Mouse (Mus musculus): ENCODE measurements around the gene Ccdc124. TPM values are rescaled to one million over a fixed set of nuclear protein-coding genes. Genes with fewer than 3 reads are reported as not detected.

The Ccdc124 gene
- polyA plus RNA-seq, 1 experiment from 2014 or later, result 169 TPM

DNA sequence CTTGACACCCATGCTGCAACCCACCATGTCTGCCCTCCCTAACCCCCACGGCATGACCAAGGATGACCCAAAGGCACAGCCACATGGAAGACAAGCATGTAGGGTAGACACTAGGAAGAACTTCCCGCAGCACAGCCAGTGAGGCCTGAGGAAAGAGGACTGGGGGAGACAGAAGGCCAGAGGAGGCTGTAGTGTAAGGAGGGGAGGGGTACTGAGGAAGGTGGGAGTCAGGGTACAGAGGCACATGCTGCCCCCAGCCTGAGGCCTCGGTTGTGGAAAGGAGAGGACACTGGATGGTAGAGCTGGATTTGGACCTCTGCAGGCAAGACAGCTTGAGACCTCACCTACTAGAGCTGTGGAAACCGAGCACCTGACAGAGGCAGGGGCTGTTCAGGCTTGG lies 22.8 kb downstream of the Ccdc124 start:
- Histone ChIP-seq H3K4me1 (no peaks in the 10 kb centered on the region), H3K27me3 (no peaks in the 10 kb centered on the region), H3K27ac (no peak overlapping the region), H3K36me3 (ENCODE audit: poor library complexity, severe bottlenecking) (peaks cover 13% of the 10 kb centered on the region; the same call in 1 of the 2 replicates), H3K4me2 (no peak overlapping the region), H3K9ac (no peak overlapping the region), H3K4me3 (no peak overlapping the region), H3K9me3 (replicated peaks) (no peaks in the 10 kb centered on the region)
- ATAC-seq, result no peak
- 88% methylated on average over 4 of the region's 4 CpGs for WGBS

DNA sequence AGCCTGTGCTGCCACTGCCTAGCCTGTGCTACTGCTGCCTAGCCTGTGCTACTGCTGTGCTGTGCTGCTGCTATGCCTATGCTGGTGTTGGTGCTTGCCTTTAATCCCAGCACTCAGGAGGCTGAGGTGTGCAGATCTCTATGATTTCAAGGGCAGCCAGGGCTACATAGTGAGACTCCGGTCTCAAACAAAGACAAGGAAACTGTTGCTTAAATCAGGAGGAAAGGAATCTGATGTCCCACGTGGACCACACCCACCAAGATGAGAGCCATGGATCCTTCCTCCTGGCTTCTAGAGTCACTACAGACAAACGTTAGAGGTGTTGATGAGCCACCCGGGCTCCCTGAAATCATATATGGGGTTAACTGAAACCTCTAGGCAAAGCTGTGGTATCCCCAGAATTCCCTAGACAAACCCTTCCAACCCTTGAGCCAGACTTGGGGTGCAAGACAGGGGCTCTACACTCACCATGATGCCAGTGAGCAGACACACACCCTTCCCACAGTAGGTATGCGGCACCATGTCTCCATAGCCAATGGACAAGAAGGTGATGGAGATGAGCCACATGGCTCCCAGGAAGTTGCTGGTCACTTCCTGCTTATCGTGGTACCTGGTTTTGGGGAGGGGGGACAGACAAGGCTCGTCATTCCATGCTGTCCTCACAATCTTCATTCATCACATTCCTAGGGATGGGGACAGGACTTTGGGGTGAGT lies 23.4 kb downstream of the Ccdc124 start:
- no peak overlapping the region for H3K4me2 ChIP-seq
- no peaks in the 10 kb centered on the region for H3K9me3 ChIP-seq (replicated peaks)
- no peak for ATAC-seq
- H3K4me1 ChIP-seq, result no peaks in the 10 kb centered on the region
- H3K27ac ChIP-seq, result no peak overlapping the region
- H3K4me3 ChIP-seq, result no peak overlapping the region
- WGBS, result 81% methylated on average over 7 of the region's 7 CpGs
- H3K36me3 ChIP-seq (ENCODE audit: poor library complexity, severe bottlenecking), result peaks cover 13% of the 10 kb centered on the region; the same call in 1 of the 2 replicates
- no peaks in the 10 kb centered on the region for H3K27me3 ChIP-seq
- no peak overlapping the region for H3K9ac ChIP-seq

DNA sequence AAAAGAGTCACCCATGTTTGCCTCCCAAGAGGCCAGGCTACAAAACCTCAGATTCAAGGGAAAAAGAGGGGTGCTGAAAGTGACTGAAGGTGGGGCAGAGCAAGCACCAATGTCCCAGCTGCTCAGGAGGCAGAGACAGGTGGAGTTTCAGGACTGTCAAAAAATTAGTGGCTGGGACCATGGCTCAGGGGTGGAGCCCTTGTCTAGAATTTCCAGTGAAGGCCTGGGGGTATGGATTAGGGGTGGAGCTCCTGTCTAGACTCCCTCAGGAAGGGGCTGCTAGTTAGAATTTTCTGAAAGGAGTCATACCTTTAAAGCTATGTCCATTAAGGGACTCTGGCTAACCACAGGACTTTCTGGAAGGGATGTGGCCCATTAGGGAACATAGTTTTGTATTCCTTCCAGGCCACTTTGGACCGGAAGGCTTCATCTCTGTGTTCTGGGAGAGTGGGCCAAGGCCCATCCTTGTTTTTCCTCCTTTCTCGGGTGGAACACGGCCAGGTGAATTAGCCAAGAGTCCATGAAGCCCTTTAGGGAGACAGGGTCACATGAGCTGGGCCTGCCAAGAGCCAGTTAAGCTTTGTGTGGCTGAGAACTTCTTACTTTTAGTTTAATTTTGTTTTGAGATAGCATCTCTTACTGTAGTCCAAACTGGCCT lies 24.3 kb downstream of the Ccdc124 start:
- H3K4me2 ChIP-seq, result no peak overlapping the region
- no peaks in the 10 kb centered on the region for H3K9me3 ChIP-seq (replicated peaks)
- no peak for ATAC-seq
- WGBS, result 84% methylated on average over 3 of the region's 3 CpGs
- peaks cover 13% of the 10 kb centered on the region; the same call in 1 of the 2 replicates for H3K36me3 ChIP-seq (ENCODE audit: poor library complexity, severe bottlenecking)
- H3K27ac ChIP-seq, result no peak overlapping the region
- 0 out of 2 replicates have a peak, but pooled peaks cover 4% of the 10 kb centered on the region for H3K4me1 ChIP-seq
- H3K9ac ChIP-seq, result no peak overlapping the region
- H3K27me3 ChIP-seq, result no peaks in the 10 kb centered on the region
- no peak overlapping the region for H3K4me3 ChIP-seq

DNA sequence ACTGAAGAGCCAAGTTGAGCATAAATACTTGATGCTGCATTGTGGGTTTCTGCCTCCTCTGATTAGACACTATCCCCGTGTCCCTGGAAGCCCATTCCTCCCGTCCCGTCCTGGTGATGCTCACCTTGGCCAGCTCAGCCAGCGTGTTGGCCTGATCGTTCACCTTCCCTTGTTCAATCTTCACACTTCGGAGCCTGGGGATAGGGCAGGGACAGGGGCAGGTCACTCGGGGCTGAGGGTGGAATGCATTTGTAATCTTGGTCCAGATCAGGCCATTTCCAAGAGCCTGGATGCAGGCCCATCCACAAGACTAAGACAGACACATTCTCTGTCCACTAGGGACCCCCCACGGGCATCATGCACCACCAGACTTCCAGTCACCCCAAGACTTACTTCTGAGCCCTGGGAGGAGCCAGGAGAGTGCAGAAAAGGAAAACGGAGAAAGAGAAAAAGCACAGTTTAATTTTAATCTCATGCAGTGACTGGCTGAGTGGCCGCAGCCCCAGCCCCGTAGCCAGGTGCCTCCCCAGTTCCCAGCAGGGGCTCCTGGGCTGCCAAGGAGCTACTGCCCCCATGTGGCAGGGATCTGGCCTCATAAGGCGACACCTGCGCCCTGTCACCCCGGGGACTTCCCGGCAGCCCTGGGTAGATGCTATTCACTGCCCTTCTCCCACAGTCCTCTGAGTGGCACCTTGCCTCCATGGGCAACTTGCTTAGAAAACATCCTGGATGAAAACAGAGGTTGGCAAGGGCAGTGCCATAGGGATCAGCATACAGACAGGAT lies 27.2 kb downstream of the Ccdc124 start:
- Histone ChIP-seq H3K36me3 (ENCODE audit: poor library complexity, severe bottlenecking) (peaks cover 8% of the 10 kb centered on the region; the same call in 1 of the 2 replicates), H3K27me3 (0 out of 2 replicates have a peak, but pooled peaks cover 4% of the 10 kb centered on the region), H3K4me2 (no peak overlapping the region), H3K4me3 (no peak overlapping the region), H3K27ac (no peak overlapping the region), H3K9me3 (replicated peaks) (no peaks in the 10 kb centered on the region), H3K4me1 (0 out of 2 replicates have a peak, but pooled peaks cover 7% of the 10 kb centered on the region), H3K9ac (no peak overlapping the region)
- ATAC-seq, result no peak
- 58% methylated on average over 15 of the region's 15 CpGs for WGBS

DNA sequence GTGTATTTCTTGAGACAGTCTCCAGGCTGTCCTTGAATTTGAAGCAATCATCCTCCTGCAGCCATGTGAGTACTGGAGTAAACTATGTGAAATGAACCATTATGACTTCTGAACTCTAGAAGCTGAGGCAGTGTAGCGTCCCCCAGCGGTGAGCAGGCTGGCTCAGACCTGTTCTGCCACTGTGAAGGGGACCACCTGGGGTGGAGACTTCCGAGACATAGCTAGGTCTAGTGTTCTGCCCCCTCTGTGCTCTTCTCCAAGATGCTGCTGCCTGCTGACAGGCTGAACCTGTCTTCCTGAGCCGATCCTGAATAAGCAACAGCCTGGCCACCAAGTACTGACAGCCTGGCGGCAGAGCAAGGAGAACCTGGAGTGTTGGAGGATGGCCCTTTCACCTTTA lies 28.6 kb downstream of the Ccdc124 start:
- 44% methylated on average over 5 of the region's 5 CpGs for WGBS
- Histone ChIP-seq H3K9ac (no peak overlapping the region), H3K9me3 (replicated peaks) (no peaks in the 10 kb centered on the region), H3K36me3 (ENCODE audit: poor library complexity, severe bottlenecking) (0 out of 2 replicates have a peak, but pooled peaks cover 8% of the 10 kb centered on the region), H3K4me2 (no peak overlapping the region), H3K4me3 (no peak overlapping the region), H3K4me1 (peaks cover 16% of the 10 kb centered on the region; the same call in 1 of the 2 replicates), H3K27me3 (0 out of 2 replicates have a peak, but pooled peaks cover 4% of the 10 kb centered on the region), H3K27ac (no peak overlapping the region)
- no peak for ATAC-seq

DNA sequence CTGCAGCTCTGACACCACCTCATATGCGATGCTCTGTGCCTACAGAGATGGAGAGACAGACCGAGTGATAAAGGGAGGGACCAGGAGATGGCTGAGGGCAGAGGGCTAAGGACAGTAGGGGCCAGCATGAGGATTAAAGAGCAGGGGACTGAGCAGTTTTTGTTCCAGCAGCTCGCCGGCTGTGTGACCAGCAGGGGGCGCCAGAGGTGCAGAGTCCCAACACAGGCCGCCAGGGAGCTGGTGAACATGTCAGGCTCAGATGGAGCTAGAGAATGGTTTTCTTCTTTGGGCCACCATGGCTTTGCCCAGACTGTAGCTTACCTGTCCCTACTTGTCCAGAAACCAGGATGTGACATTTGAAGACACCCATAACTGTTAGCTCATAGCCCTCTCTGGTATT lies 29.2 kb downstream of the Ccdc124 start:
- Histone ChIP-seq H3K27ac (no peak overlapping the region), H3K27me3 (0 out of 2 replicates have a peak, but pooled peaks cover 4% of the 10 kb centered on the region), H3K4me1 (peaks cover 19% of the 10 kb centered on the region; the same call in 1 of the 2 replicates), H3K4me2 (no peak overlapping the region), H3K9me3 (replicated peaks) (no peaks in the 10 kb centered on the region), H3K9ac (peak overlapping the region; percentile 34; the same call in 1 of the 2 replicates), H3K36me3 (ENCODE audit: poor library complexity, severe bottlenecking) (0 out of 2 replicates have a peak, but pooled peaks cover 8% of the 10 kb centered on the region), H3K4me3 (no peak overlapping the region)
- 4% methylated on average over 6 of the region's 6 CpGs for WGBS
- ATAC-seq, result no peak

DNA sequence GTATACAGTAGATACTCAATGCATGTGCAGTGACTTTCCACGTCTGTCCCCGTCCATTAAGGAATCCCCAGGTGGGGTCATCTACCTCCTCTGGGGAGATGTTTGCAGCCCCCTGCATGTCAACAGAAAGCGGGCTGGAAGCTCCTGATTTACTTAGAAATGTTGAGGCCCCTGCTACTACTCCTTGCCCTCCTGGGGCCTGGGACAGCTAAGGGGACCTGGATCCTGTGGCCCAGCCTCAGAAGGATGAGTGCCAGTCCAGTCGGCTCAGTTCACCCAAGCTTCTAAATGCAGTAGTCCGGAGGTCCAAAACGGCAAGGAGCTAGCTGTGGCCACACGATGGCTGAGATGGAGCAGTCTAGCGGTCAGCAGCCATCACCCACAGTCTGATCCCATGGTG lies 29.8 kb downstream of the Ccdc124 start:
- H3K4me2 ChIP-seq, result no peak overlapping the region
- no peak overlapping the region for H3K4me3 ChIP-seq
- WGBS, result 86% methylated on average over 8 of the region's 8 CpGs
- 0 out of 2 replicates have a peak, but pooled peaks cover 4% of the 10 kb centered on the region for H3K27me3 ChIP-seq
- H3K9ac ChIP-seq, result no peak overlapping the region
- H3K27ac ChIP-seq, result no peak overlapping the region
- peaks cover 20% of the 10 kb centered on the region for H3K4me1 ChIP-seq
- H3K9me3 ChIP-seq (replicated peaks), result no peaks in the 10 kb centered on the region
- no peak for ATAC-seq
- H3K36me3 ChIP-seq (ENCODE audit: poor library complexity, severe bottlenecking), result 0 out of 2 replicates have a peak, but pooled peaks cover 8% of the 10 kb centered on the region

DNA sequence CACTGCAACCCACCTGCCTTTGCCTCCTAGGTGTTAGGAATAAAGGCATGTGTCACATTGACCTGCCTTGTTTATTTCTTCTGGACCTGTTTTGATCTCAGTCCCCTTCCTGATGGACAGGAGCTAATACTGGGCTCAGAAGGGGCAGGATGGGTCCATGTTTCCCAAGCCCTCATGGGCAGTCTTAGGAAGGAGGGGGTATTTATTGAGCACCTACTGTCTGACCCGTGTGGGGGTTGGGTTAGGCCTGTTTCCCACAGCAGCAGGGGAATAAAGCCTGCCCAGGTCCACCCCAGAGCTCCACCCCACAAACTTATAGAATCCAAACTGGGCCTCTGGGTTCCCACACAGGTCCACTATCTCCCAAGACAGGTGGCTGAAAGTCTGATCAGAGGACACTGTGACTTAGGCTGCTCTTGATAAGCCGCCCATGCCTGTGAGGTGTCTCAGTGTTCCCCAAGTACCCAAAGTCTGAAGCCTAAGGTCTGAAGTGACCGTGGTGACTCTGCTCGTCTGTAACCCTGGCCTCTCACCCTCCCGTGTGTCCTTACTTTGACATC lies 30.4 kb downstream of the Ccdc124 start:
- Histone ChIP-seq H3K4me1 (peaks cover 26% of the 10 kb centered on the region), H3K4me3 (no peak overlapping the region), H3K9ac (no peak overlapping the region), H3K27ac (no peak overlapping the region), H3K27me3 (0 out of 2 replicates have a peak, but pooled peaks cover 4% of the 10 kb centered on the region), H3K9me3 (replicated peaks) (no peaks in the 10 kb centered on the region), H3K36me3 (ENCODE audit: poor library complexity, severe bottlenecking) (0 out of 2 replicates have a peak, but pooled peaks cover 3% of the 10 kb centered on the region), H3K4me2 (no peak overlapping the region)
- no peak for ATAC-seq
- 89% methylated on average over 5 of the region's 5 CpGs for WGBS

DNA sequence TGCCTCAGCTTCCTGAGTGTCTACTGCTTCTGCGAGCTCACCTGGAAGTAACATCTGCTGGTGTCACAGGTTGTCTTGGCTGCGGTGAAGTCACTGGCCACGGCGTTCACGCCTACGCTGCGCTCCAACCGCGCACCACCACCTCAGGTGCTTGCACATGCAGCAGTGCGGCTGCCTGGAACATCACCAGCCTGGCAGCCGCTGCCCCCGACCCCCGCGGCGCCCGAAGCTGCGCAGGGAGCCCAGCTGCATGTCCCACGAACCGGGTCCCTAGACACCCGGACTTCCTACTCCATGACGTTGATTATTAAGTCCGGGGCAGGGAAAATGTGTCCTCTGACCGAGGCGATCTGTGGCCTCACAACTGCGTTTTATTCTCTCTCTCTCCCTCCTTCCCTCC lies 31.3 kb downstream of the Ccdc124 start:
- WGBS, result 70% methylated on average over 25 of the region's 25 CpGs
- no peak overlapping the region for H3K4me2 ChIP-seq
- 0 out of 2 replicates have a peak, but pooled peaks cover 4% of the 10 kb centered on the region for H3K27me3 ChIP-seq
- no peak for ATAC-seq
- H3K36me3 ChIP-seq (ENCODE audit: poor library complexity, severe bottlenecking), result no peaks in the 10 kb centered on the region
- no peak overlapping the region; the same call in 1 of the 2 replicates for H3K27ac ChIP-seq
- no peaks in the 10 kb centered on the region for H3K9me3 ChIP-seq (replicated peaks)
- H3K4me1 ChIP-seq, result peaks cover 27% of the 10 kb centered on the region
- no peak overlapping the region for H3K9ac ChIP-seq
- H3K4me3 ChIP-seq, result no peak overlapping the region

DNA sequence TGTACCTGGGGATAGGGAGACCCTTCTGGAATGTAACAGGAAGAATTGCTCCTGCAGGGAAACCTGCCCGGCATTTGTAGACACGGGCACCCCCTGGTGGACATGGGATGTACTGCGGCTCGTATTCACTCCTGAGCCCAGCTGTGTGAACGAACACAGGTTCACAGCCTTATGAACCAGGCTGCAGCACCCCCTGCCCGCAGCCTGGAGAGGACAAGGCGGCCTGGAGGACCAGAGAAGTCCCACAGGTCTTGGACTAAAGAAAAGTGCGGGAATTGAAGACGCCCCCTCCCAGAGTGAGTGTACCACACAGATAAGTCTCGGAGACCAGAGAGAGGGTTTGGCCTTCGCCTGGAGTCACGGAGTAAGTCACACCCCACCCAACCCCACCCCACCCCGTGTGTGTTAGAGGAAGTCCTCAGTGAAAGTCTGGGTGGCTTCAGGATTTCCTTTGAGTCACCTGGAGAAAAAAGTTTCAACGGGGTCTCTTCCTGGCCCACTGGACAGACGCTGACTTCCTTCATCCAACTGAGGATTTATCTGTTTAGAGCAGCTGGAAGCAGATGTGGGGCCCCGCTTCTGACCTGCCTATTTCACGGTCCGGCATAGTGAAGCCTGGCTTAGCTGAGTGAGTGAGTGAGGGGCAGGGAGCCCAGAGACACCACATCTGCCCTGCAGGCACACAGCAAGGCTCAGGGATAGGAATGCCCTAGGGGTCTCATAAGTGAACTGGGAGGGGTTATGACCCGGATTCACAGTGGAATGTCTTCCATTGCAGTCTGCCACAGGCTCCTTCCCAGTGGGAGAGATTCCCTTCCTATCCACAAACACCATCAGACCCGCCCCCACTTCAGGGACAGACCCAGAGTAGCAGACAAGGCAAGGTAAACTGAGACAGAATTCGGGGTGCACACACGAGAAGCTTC lies 32.3 kb downstream of the Ccdc124 start:
- H3K4me3 ChIP-seq, result no peak overlapping the region
- H3K9me3 ChIP-seq (replicated peaks), result no peaks in the 10 kb centered on the region
- H3K9ac ChIP-seq, result no peak overlapping the region
- H3K4me1 ChIP-seq, result peaks cover 27% of the 10 kb centered on the region
- H3K36me3 ChIP-seq (ENCODE audit: poor library complexity, severe bottlenecking), result 0 out of 2 replicates have a peak, but pooled peaks cover 4% of the 10 kb centered on the region
- no peak overlapping the region for H3K4me2 ChIP-seq
- H3K27ac ChIP-seq, result no peak overlapping the region
- no peak for ATAC-seq
- 0 out of 2 replicates have a peak, but pooled peaks cover 4% of the 10 kb centered on the region for H3K27me3 ChIP-seq
- 43% methylated on average over 22 of the region's 22 CpGs for WGBS
